Mouse (Mus musculus) G1E (cell line): Measurements from ENCODE around the gene Plekhb1.

ENCODE experiments used
- CTCF ChIP-seq: IDR thresholded peaks from 2 replicates; pipeline ENCODE4 v1.5.1; 2012; ENCODE audit warnings: low read depth, low read length, inconsistent platforms, mixed read lengths
- GATA1 ChIP-seq: IDR thresholded peaks from 2 replicates; pipeline ENCODE4 v1.6.1; 2012; ENCODE audit warnings: borderline replicate concordance, low read length, inconsistent platforms, mixed read lengths

DNA sequence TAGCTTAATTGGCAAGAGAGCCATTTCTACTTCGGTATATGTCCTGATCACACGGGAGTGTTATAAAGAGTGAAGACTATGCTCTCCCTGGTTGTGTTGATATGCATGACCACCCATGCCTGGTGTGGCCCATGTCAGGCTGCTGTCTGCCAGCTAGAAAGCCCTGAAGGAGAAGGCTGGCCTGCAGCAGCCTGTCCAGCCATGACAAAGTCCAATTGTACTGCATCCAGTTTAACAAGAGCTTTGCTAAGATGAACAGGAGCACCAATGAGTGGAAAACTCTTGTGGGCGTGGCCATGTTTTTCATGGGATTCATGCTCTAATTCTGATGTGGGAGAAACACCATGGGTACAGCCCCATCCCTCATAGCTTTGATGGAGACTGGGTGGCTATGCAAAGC, 37.7 kb downstream of the Plekhb1 start:
- TF ChIP-seq CTCF, result no peak
- TF ChIP-seq GATA1, result no peak
